Mouse (Mus musculus): Measurements from ENCODE around the gene Pigb.
"Not testable (repeated sequence)": the region's sequence is repeated elsewhere in the genome, so short reads cannot be mapped to it uniquely, and the experiment has no call there.

The Pigb gene

GRCm38 (mm10) chr9:73040080-73040479, at the start of gene Pigb:
Pigb (minus strand) TSS chr9:73040378.
- no peak for DNase-seq (ENCODE audit: low spot score in 2 of 2)

- no peak for DNase-seq (ENCODE audit: low spot score in 2 of 2)
Measured at GRCm38 (mm10) chr9:73089222-73089920, 49.2 kb upstream of the Pigb start.

GRCm38 (mm10) chr9:73087581-73087980, 47.4 kb upstream of the Pigb start:
- DNase-seq (ENCODE audit: low spot score in 2 of 2): no peak

- no peak for DNase-seq (ENCODE audit: low spot score in 2 of 2)
Measured at GRCm38 (mm10) chr9:73087121-73087520, 46.9 kb upstream of the Pigb start.

GRCm38 (mm10) chr9:73085845-73086244, 45.7 kb upstream of the Pigb start:
- no peak for DNase-seq (ENCODE audit: low spot score in 2 of 2)

GRCm38 (mm10) chr9:73083956-73084355, 43.8 kb upstream of the Pigb start:
- DNase-seq (ENCODE audit: low spot score in 2 of 2): no peak

- DNase-seq (ENCODE audit: low spot score in 2 of 2): no peak
Measured at GRCm38 (mm10) chr9:73082291-73083000, 42.3 kb upstream of the Pigb start.

GRCm38 (mm10) chr9:73079801-73080325, 39.7 kb upstream of the Pigb start:
- no peak for DNase-seq (ENCODE audit: low spot score in 2 of 2)

GRCm38 (mm10) chr9:73079349-73079748, 39.2 kb upstream of the Pigb start:
- not testable (repeated sequence) for DNase-seq (ENCODE audit: low spot score in 2 of 2)

- DNase-seq (ENCODE audit: low spot score in 2 of 2): no peak
Measured at GRCm38 (mm10) chr9:73073169-73073568, 33.0 kb upstream of the Pigb start.

- DNase-seq (ENCODE audit: low spot score in 2 of 2): no peak
Measured at GRCm38 (mm10) chr9:73072426-73072825, 32.2 kb upstream of the Pigb start.

- peak in 1 of 2 experiments; percentile 24 for DNase-seq (ENCODE audit: low spot score in 2 of 2)
Measured at GRCm38 (mm10) chr9:73070971-73071659, 30.9 kb upstream of the Pigb start.

GRCm38 (mm10) chr9:73068688-73069087, 28.5 kb upstream of the Pigb start:
- no peak for DNase-seq (ENCODE audit: low spot score in 2 of 2)

GRCm38 (mm10) chr9:73068230-73068679, 28.1 kb upstream of the Pigb start:
- peak; percentile 59 to 81 for DNase-seq (ENCODE audit: low spot score in 2 of 2)

- DNase-seq (ENCODE audit: low spot score in 2 of 2): no peak
Measured at GRCm38 (mm10) chr9:73067086-73067485, 26.9 kb upstream of the Pigb start.

- DNase-seq (ENCODE audit: low spot score in 2 of 2): no peak
Measured at GRCm38 (mm10) chr9:73063621-73064290, 23.6 kb upstream of the Pigb start.

- DNase-seq (ENCODE audit: low spot score in 2 of 2): no peak
Measured at GRCm38 (mm10) chr9:73059224-73059623, 19.0 kb upstream of the Pigb start.

- DNase-seq (ENCODE audit: low spot score in 2 of 2): no peak
Measured at GRCm38 (mm10) chr9:73055441-73055911, 15.3 kb upstream of the Pigb start.

GRCm38 (mm10) chr9:73050606-73051005, 10.4 kb upstream of the Pigb start:
- DNase-seq (ENCODE audit: low spot score in 2 of 2): no peak

GRCm38 (mm10) chr9:73049833-73050232, 9.7 kb upstream of the Pigb start:
- DNase-seq (ENCODE audit: low spot score in 2 of 2): no peak

GRCm38 (mm10) chr9:73048927-73049326, 8.7 kb upstream of the Pigb start:
- no peak for DNase-seq (ENCODE audit: low spot score in 2 of 2)

- DNase-seq (ENCODE audit: low spot score in 2 of 2): no peak
Measured at GRCm38 (mm10) chr9:73047906-73048305, 7.7 kb upstream of the Pigb start.

Data from left cerebral cortex, adult 9 months (tissue).